Mouse (Mus musculus): Measurements from ENCODE around the gene Fem1a.

DNA sequence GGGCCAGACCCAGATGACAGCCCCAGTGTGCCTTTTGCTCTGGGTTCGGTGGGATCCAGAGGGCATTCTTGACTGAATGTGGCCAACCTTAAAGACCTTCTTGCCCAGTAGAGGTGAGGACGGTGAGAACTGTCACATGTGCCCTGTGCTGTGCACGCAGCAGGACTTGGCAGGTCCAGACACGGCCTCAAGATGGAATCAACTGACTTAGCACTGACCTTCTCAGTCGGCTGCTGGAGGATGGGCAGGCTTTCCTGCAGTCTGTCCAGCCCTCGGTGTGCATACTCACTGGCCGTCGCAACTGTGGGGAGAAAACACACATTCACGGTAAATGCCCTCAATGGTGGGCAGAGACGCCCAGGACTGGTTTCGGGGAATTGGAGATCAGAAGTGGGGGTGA, 29.4 kb downstream of the Fem1a start:
- TF ChIP-seq CTCF (conservative IDR thresholded peaks at IDR 0.05 in 1 of 2, IDR thresholded peaks at IDR 0.05 in 1 of 2; ENCODE audit: low read depth in 2 of 2, low read length in 2 of 2) = no peak
- no peak for TF ChIP-seq TBP (conservative IDR thresholded peaks at IDR 0.05; ENCODE audit: low read depth, low read length)
- TF ChIP-seq MEF2A (IDR thresholded peaks at IDR 0.05; ENCODE audit: borderline replicate concordance, low read depth, low read length) = no peak
- no peak for TF ChIP-seq EP300 (IDR thresholded peaks at IDR 0.05; ENCODE audit: low read length)
- TF ChIP-seq POLR2A (IDR thresholded peaks at IDR 0.05; ENCODE audit: low read depth, low read length) = no peak
- no peak for TF ChIP-seq UBTF (IDR thresholded peaks at IDR 0.05; ENCODE audit: low read depth, low read length)
- no peak for TF ChIP-seq NRF1 (IDR thresholded peaks at IDR 0.05; ENCODE audit: low read depth, low read length)
- TF ChIP-seq MAZ (IDR thresholded peaks at IDR 0.05; ENCODE audit: low read depth, low read length) = no peak
- TF ChIP-seq POLR2AphosphoS2 (IDR thresholded peaks at IDR 0.05; ENCODE audit: low read depth, low read length) = no peak
- no peak for TF ChIP-seq HCFC1 (IDR thresholded peaks at IDR 0.05; ENCODE audit: low read depth, low read length)
- TF ChIP-seq MAX (IDR thresholded peaks at IDR 0.05; ENCODE audit: low read length) = no peak
- no peak for TF ChIP-seq E2F4 (IDR thresholded peaks at IDR 0.05; ENCODE audit: insufficient replicate concordance, low read depth, low read length)
- no peak for TF ChIP-seq MXI1 (IDR thresholded peaks at IDR 0.05; ENCODE audit: low read depth, low read length)
